Mouse (Mus musculus): ENCODE measurements around the gene Tmem106a. TPM values are rescaled to one million over a fixed set of nuclear protein-coding genes. Genes with fewer than 3 reads are reported as not detected.
"Not testable (repeated sequence)": the region's sequence is repeated elsewhere in the genome, so short reads cannot be mapped to it uniquely, and the experiment has no call there.

Gene Tmem106a
- polyA plus RNA-seq, 1 experiment from 2014 or later, result 9.8 TPM

DNA sequence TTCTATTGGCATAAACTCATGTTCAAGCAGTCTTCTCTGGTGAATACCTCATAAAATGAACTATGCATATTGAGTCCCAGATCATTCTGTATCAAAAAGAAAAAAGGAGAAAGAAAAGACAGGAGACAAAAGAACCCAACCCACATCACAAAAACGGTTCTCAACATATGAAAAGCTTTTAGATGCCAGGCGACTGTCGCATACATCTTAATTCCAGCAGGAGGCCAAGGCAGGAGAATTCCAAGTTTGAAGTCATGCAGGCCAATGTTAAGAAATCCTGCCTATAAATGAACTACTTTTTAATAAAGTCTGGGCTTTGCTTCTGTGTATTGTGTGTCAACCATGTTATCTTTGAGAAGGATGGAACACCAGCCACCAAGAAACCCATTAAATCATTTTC, 22.1 kb downstream of the Tmem106a start:
- peak overlapping the region; percentile 29; the same call in 1 of the 2 replicates for H3K4me3 ChIP-seq (replicated peaks)
- ATAC-seq (ENCODE audit: insufficient read depth, low FRiP score, low read depth), result no peak
- H3K4me1 ChIP-seq, result 0 out of 2 replicates have a peak, but pooled peaks cover 4% of the 10 kb centered on the region
- 2% methylated on average over 3 of the region's 3 CpGs for WGBS
- H3K27me3 ChIP-seq (replicated peaks), result no peaks in the 10 kb centered on the region
- peak overlapping the region; percentile 48; the same call in 1 of the 2 replicates for H3K4me2 ChIP-seq
- no peaks in the 10 kb centered on the region for H3K9me3 ChIP-seq
- no peak overlapping the region for H3K9ac ChIP-seq
- H3K36me3 ChIP-seq, result no peaks in the 10 kb centered on the region
- no peak overlapping the region for H3K27ac ChIP-seq

DNA sequence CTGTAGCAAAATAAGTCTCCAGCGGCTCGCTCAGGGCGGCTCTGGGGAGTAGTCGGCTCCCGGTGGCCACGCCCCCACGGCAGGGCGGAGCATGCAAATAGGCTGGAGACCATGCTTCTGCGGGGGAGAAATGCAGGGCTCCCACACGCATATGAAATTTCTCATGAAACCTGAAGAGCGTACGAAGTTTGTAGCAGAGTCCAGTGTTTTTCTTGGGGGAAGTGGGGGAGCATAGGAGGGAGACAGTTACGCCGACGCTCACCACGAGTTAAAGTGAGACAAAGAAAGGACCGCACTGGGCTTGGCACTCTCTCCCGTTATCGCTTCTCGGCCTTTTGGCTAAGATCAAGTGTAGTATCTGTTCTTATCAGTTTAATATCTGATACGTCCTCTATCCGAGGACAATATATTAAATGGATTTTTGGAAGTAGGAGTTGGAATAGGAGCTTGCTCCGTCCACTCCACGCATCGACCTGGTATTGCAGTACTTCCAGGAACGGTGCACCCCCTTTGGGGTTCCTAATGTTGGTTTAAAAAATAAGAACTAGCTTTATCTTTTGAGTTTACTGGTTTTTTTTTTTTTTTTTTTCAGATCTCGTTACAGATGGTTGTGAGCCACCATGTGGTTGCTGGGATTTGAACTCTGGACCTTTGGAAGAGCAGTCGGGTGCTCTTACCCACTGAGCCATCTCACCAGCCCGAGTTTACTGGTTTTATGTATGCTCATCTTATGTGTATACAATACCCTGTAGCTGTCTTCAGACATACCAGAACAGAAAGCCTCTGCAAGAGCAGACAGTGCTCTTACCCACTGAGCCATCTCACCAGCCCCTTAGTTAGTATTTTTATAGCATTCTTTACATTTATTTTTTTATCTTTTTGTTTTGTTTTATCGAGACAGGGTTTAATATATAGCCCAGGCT, 22.8 kb downstream of the Tmem106a start:
- peak overlapping the region; percentile 77 for H3K27ac ChIP-seq
- not testable (repeated sequence) for H3K9ac ChIP-seq; H3K4me1 ChIP-seq; H3K36me3 ChIP-seq; H3K9me3 ChIP-seq; H3K27me3 ChIP-seq (replicated peaks)
- peak overlapping the region; percentile 29 for H3K4me3 ChIP-seq (replicated peaks)
- 2% methylated on average over 30 of the region's 30 CpGs for WGBS
- peak; percentile 82; the same call in 1 of the 2 replicates for ATAC-seq (ENCODE audit: insufficient read depth, low FRiP score, low read depth)
- H3K4me2 ChIP-seq, result peak overlapping the region; percentile 48

DNA sequence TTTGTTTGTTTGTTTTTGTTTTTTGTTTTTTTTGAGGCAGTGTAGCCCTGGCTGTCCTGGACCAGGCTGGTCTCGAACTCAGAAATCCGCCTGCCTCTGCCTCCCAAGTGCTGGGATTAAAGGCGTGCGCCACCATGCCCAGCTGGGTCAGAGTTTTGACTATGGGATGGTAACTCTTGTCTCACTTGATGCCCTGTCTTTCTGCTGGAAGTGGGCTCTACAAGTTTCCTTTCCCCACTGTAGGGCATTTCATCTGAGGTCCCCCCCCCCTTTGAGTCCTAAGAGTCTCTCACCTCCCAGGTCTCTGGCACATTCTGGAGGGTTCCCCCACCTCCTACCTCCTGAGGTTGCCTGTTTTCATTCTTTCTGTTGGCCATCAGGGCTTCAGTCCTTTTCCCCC, 25.1 kb downstream of the Tmem106a start:
- H3K9ac ChIP-seq; H3K27ac ChIP-seq; H3K27me3 ChIP-seq (replicated peaks); H3K4me3 ChIP-seq (replicated peaks); H3K4me1 ChIP-seq; H3K9me3 ChIP-seq; H3K4me2 ChIP-seq; ATAC-seq (ENCODE audit: insufficient read depth, low FRiP score, low read depth); H3K36me3 ChIP-seq: not testable (repeated sequence)
- WGBS, result 84% methylated on average over 4 of the region's 4 CpGs

DNA sequence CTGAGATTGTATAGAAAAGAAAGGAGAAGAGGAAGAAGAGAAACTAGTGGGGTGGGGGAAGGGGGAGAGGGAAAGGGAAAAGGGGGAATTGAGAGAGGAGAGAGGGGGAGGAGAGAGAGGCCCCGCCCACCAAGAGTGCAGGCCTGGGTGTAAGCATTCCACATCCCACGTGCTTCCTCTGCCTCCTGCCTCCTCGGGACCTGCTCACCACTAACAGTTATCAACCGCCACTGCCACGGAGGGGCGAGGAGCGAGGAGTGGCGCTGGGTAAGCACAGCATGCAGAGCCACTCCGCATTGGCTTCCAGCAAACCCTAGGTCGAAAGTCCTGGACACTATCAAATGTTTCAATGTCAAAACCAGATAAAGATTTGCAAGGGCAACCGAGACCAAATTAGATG, 28.4 kb downstream of the Tmem106a start:
- Histone ChIP-seq H3K9ac (no peak overlapping the region), H3K4me1 (peaks cover 4% of the 10 kb centered on the region; the same call in 1 of the 2 replicates), H3K4me2 (no peak overlapping the region; the same call in 1 of the 2 replicates), H3K36me3 (no peaks in the 10 kb centered on the region), H3K4me3 (replicated peaks) (no peak overlapping the region), H3K9me3 (no peaks in the 10 kb centered on the region), H3K27ac (no peak overlapping the region), H3K27me3 (replicated peaks) (no peaks in the 10 kb centered on the region)
- WGBS, result 16% methylated on average over 11 of the region's 11 CpGs
- ATAC-seq (ENCODE audit: insufficient read depth, low FRiP score, low read depth), result peak; percentile 39; the same call in 1 of the 2 replicates

DNA sequence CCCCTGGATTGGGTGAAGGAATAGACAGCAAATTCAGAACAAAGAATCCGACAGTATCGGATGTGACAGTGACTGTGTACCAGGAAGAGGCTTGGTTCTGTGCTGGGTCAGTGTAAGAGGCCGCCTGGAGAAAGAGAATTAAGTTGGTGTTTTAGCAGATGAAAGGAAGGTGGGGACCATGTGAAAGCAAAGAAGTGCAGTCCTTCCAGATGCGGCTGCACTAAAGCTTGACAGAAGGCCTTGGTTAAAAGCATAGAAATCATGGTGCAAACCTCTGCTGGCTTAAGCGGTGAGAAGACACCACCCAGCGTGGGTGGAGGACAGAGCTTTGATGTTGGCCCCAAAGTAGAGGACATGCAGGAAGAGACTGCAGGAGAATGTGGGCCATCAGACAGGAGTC, 31.6 kb downstream of the Tmem106a start:
- WGBS, result 74% methylated on average over 6 of the region's 6 CpGs
- H3K27me3 ChIP-seq (replicated peaks), result no peaks in the 10 kb centered on the region
- H3K27ac ChIP-seq, result no peak overlapping the region
- no peak for ATAC-seq (ENCODE audit: insufficient read depth, low FRiP score, low read depth)
- no peak overlapping the region for H3K4me2 ChIP-seq
- no peak overlapping the region for H3K9ac ChIP-seq
- H3K4me3 ChIP-seq (replicated peaks), result no peak overlapping the region
- H3K36me3 ChIP-seq, result no peaks in the 10 kb centered on the region
- peaks cover 15% of the 10 kb centered on the region for H3K4me1 ChIP-seq
- H3K9me3 ChIP-seq, result no peaks in the 10 kb centered on the region

DNA sequence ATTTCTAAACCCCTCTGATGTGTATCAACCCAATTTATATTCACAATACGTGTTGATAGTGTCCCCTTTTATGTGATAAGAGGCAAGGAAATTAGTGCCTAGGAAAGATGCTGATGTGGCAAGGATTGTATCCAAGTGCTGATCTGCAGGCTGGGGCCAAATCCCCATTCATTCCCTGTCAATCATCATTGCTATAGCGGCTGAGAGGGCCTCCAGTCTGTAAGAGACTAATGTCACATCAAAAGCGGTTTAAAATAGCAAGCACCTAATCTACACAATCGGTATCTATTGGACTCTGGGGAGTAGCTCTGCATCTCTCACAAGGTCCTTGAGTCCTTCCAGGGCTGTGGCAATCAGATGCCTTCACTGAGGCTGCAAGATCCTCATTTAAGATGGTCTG, 32.1 kb downstream of the Tmem106a start:
- no peaks in the 10 kb centered on the region for H3K27me3 ChIP-seq (replicated peaks)
- ATAC-seq (ENCODE audit: insufficient read depth, low FRiP score, low read depth), result no peak

DNA sequence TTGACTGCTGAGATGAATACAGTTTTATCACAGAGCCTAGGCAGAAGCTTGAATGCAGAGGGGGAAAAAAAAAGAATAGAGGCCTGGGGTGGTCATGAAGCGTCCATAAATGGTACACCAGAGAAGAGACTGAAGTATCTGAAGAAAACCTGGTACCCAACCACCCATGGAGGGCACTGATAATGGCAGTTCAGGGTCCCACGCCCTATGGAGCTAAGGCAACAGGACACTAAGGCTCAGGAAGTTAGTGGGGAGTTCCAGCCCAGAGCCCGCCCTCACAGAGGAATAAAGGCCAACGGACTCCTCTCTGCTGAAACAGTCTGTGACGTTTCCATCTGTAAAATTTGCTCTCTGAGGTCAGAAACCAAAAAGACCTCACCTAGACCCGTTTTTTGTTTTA, 33.3 kb downstream of the Tmem106a start:
- Histone ChIP-seq H3K27me3 (replicated peaks) (no peaks in the 10 kb centered on the region), H3K4me1 (peaks cover 15% of the 10 kb centered on the region), H3K9me3 (no peaks in the 10 kb centered on the region), H3K9ac (no peak overlapping the region), H3K36me3 (no peaks in the 10 kb centered on the region), H3K4me2 (no peak overlapping the region), H3K4me3 (replicated peaks) (no peak overlapping the region), H3K27ac (no peak overlapping the region)
- WGBS, result 70% methylated on average over 6 of the region's 6 CpGs
- ATAC-seq (ENCODE audit: insufficient read depth, low FRiP score, low read depth), result no peak

More for the DNA sequence above, 32.1 kb downstream of the Tmem106a start:
- WGBS, result 73% methylated on average over 4 of the region's 4 CpGs
- H3K4me3 ChIP-seq (replicated peaks), result no peak overlapping the region
- H3K27ac ChIP-seq, result no peak overlapping the region
- no peaks in the 10 kb centered on the region for H3K36me3 ChIP-seq
- peaks cover 15% of the 10 kb centered on the region for H3K4me1 ChIP-seq
- H3K9me3 ChIP-seq, result no peaks in the 10 kb centered on the region
- no peak overlapping the region for H3K4me2 ChIP-seq
- H3K9ac ChIP-seq, result no peak overlapping the region

DNA sequence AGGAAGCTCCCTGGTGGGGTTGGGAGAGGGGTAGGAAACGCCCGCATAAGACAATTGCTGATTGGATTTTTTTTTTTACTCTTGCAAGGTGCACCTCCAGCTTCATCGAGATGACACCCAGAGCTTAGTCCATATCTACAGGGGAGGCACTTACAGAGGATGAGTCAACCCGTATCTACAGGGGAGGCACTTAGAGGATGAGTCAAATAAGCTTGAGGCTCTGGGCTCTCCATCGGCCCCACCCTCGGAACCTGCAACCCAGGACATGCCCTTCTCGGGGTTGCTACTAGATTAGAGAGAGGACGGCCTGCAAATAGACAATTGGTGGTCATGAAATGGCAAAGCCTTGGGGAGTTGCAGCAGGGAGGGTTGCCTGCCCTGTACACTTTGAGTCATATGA, 34.1 kb downstream of the Tmem106a start:
- Histone ChIP-seq H3K9ac (no peak overlapping the region), H3K36me3 (no peaks in the 10 kb centered on the region), H3K4me3 (replicated peaks) (no peak overlapping the region), H3K27me3 (replicated peaks) (no peaks in the 10 kb centered on the region), H3K9me3 (no peaks in the 10 kb centered on the region), H3K4me2 (no peak overlapping the region), H3K4me1 (peaks cover 11% of the 10 kb centered on the region; the same call in 1 of the 2 replicates), H3K27ac (no peak overlapping the region)
- no peak for ATAC-seq (ENCODE audit: insufficient read depth, low FRiP score, low read depth)
- 84% methylated on average over 8 of the region's 8 CpGs for WGBS

DNA sequence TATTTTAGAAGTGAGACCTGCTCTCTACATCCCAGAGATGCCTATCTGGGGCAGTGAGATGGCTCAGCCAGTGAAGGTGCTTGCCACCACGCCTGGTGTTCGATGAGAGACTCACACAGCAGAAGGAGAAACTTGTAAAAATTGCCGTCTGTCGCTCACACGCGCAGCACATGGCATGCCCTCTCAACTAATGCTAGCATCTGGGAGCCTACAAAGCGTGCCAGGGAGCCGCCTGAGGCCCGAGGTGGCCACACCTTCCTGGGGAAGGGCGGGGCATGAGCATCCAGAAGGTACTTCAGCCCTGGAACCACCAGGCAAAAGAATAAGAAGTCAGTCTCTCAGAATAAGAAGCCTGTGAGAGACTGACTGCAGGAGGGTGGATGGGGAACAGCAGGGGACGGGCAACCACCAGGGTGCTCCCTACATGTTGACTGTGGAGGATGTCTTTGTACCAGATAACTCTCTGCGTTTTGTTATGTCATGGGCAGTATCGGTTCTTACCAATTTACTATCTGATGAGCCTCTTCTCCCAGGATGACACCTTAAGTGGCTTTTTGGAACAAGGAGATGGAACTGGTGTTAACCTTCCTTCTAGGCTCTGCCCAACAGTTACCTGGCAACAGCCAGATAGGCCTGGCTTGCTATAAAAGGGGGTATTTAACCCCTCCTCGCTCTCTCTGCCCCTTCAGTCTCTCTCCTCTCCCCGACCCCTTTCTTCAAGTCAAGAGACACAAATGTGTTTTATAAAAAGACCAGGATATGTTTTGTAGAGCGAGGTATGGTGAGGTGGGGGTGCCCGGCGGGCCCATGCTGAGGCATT, 35.1 kb downstream of the Tmem106a start:
- no peaks in the 10 kb centered on the region for H3K27me3 ChIP-seq (replicated peaks)
- no peak overlapping the region for H3K9ac ChIP-seq
- ATAC-seq (ENCODE audit: insufficient read depth, low FRiP score, low read depth), result no peak
- H3K4me1 ChIP-seq, result peaks cover 11% of the 10 kb centered on the region; the same call in 1 of the 2 replicates
- no peaks in the 10 kb centered on the region for H3K36me3 ChIP-seq
- H3K4me3 ChIP-seq (replicated peaks), result no peak overlapping the region
- no peak overlapping the region for H3K4me2 ChIP-seq
- 24% methylated on average over 18 of the region's 18 CpGs for WGBS
- H3K9me3 ChIP-seq, result no peaks in the 10 kb centered on the region
- H3K27ac ChIP-seq, result no peak overlapping the region

DNA sequence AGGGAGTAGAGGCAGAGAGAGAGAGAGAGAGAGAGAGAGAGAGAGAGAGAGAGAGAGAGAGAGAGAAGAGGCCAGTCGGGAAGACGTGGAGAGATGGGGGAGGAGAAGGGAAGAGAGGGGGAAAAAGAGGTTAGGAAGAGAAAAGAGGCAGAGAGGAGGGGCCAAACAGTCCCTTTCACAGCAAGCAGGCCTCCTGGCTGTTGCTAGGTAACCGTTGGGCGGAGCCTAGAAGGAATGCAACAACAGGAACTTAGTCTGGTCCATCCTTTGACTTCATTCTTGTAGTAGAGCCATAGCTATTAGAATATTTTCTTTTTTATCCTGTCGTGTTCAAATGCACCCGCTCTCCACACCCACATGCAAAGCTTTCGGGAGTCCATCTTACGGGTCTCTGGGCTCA, 35.8 kb downstream of the Tmem106a start:
- Histone ChIP-seq H3K4me3 (replicated peaks) (no peak overlapping the region), H3K9me3 (no peaks in the 10 kb centered on the region), H3K27ac (no peak overlapping the region), H3K4me1 (peaks cover 11% of the 10 kb centered on the region; the same call in 1 of the 2 replicates), H3K27me3 (replicated peaks) (no peaks in the 10 kb centered on the region), H3K9ac (no peak overlapping the region), H3K4me2 (peak overlapping the region; percentile 26), H3K36me3 (no peaks in the 10 kb centered on the region)
- ATAC-seq (ENCODE audit: insufficient read depth, low FRiP score, low read depth), result peak; percentile 58; the same call in 1 of the 2 replicates
- WGBS, result 9% methylated on average over 8 of the region's 8 CpGs

DNA sequence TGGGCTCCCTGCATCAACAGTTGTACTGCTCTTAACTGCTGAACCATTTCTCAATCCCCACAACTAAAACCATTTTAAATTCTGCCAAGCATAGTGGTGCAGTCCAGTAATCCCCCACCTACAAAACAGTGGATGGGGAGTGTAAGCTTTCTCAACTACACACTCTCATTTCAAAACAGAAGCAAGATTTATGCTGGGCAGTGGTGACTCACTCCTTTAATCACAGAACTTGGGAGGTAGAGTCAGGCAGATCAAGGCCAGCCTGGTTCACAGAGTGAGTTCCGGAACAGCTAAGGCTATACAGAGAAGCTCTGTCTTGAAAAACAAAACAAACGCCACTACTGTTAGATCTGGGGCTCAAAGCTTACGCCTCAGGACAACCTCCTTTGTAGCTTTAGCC, 36.6 kb downstream of the Tmem106a start:
- H3K27me3 ChIP-seq (replicated peaks), result no peaks in the 10 kb centered on the region
- 66% methylated on average over 3 of the region's 3 CpGs for WGBS
- no peak overlapping the region for H3K27ac ChIP-seq
- H3K4me2 ChIP-seq, result no peak overlapping the region
- no peak overlapping the region for H3K9ac ChIP-seq
- H3K36me3 ChIP-seq, result no peaks in the 10 kb centered on the region
- no peak for ATAC-seq (ENCODE audit: insufficient read depth, low FRiP score, low read depth)
- no peak overlapping the region for H3K4me3 ChIP-seq (replicated peaks)
- no peaks in the 10 kb centered on the region for H3K9me3 ChIP-seq
- H3K4me1 ChIP-seq, result peaks cover 11% of the 10 kb centered on the region; the same call in 1 of the 2 replicates

All from stomach, embryonic 15.5 days (tissue).